Mouse (Mus musculus) retina, postnatal 1 day (tissue): ENCODE results near the gene Cmtm6.
A peak's percentile ranks its signal among the peaks of the same experiment; 100 is the strongest.

Experiments
- DNase-seq: peaks from one replicate; pipeline ENCODE4 v3.0.0-alpha.2; 2012

Gene Cmtm6

GRCm38 (mm10) chr9:114776361-114776760 lies 45.4 kb downstream of the Cmtm6 start:
- DNase-seq: no peak

GRCm38 (mm10) chr9:114777178-114778046 lies 46.5 kb downstream of the Cmtm6 start:
- DNase-seq: no peak

GRCm38 (mm10) chr9:114778047-114778390 lies 47.1 kb downstream of the Cmtm6 start:
- no peak for DNase-seq

GRCm38 (mm10) chr9:114778877-114779276 lies 48.0 kb downstream of the Cmtm6 start:
- peak; percentile 59 for DNase-seq

- peak; percentile 57 for DNase-seq
Observed at GRCm38 (mm10) chr9:114779984-114780745, 49.2 kb downstream of the Cmtm6 start.

- peak; percentile 60 for DNase-seq
Observed at GRCm38 (mm10) chr9:114780746-114781525, 50.0 kb downstream of the Cmtm6 start.

- peak; percentile 83 for DNase-seq
Observed at GRCm38 (mm10) chr9:114781526-114782212, 50.8 kb downstream of the Cmtm6 start, which contains the start of gene Cmtm7. Gene Cmtm7, minus strand, starts transcription at chr9:114781856.

- DNase-seq: no peak
Observed at GRCm38 (mm10) chr9:114785432-114786125, 54.7 kb downstream of the Cmtm6 start.

- DNase-seq: no peak
Observed at GRCm38 (mm10) chr9:114787134-114787533, 56.2 kb downstream of the Cmtm6 start.

- no peak for DNase-seq
Observed at GRCm38 (mm10) chr9:114787716-114788115, 56.8 kb downstream of the Cmtm6 start.

GRCm38 (mm10) chr9:114788697-114789096 lies 57.8 kb downstream of the Cmtm6 start:
- no peak for DNase-seq

GRCm38 (mm10) chr9:114789557-114789956 lies 58.6 kb downstream of the Cmtm6 start:
- DNase-seq: no peak

DNA sequence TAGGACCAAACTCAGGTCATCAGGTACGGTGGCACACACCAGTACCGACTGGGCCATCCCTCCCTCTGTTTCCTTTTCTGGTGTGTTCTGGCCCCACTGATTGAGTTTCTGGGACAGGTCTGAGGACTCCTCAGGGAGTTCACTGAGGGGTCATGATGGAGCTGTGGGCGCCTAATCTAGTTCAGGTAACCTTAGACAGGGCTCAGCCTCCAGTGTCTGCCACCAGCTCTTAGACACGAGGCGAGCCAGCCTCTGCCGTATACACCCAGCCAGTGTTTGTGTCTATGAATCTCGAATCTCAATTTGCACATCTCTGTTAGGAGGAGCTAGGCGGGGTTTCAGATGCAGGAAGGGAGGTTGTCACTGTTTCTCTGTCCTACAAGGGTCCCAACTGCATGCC lies 59.1 kb downstream of the Cmtm6 start:
- DNase-seq: no peak

DNA sequence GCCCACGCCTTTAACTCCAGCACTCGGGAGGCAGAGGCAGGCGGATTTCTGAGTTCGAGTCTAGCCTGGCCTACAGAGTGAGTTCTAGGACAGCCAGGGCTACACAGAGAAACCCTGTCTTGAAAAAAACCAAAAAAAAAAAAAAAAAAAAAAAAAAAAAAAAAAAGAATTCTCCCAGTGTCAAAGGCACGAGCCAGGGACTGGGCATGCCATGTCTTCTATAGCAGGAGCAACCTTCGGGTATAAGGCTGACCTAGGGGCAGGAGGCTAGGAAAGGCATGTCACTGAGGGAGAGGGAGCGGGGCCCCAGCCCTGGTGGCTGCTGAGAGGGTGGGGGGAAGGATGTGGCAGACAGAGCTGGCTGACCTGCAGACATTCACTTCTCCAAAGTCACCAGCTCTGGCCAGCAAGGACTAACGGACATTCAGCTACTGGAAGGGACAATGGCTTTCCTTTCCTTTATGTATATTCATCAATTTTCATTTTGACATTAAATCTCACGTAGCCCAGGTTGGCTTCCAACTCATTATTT lies 62.9 kb downstream of the Cmtm6 start:
- no peak for DNase-seq

- no peak for DNase-seq
Observed at GRCm38 (mm10) chr9:114794491-114794890, 63.6 kb downstream of the Cmtm6 start.

DNA sequence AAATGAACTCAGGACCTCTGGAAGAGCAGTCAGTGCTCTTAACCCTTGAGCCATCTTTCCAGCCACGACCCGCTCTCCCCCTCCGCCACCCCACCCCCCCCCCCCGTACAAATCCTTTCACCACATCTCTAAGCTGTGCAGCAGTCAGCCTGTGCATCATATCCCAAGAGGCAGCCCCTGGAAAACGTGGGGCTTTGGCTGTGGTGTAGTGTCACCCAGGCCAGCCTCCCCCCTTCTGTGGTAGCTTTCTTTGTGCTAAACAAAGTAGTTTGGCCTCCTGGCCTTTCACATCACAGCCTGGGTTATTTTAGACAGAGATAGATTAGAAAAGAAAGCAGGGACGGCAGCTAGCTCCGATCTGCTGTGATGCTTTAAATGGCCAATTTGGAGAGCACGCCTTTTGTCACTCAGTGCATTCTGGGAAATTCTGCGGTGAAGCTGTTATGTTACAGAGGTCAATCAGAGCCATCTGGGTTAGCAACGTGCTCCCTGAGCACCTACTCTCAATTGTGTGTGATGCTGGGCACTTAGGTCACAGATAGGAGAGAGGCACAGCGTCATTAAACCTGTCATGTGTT lies 65.6 kb downstream of the Cmtm6 start:
- no peak for DNase-seq

- DNase-seq: peak; percentile 92
Observed at GRCm38 (mm10) chr9:114797329-114798004, 66.6 kb downstream of the Cmtm6 start.

- peak; percentile 55 for DNase-seq
Observed at GRCm38 (mm10) chr9:114798845-114799244, 67.9 kb downstream of the Cmtm6 start.
